Mouse (Mus musculus) CD8-positive naive resting alpha-beta T cell, adult 2 months (primary cell): ENCODE data around the gene Mdm2.

Source experiments
- DNase-seq, 2 experiments: peaks; one replicate each; pipeline ENCODE4 v3.0.0; 2022; ENCODE audit warnings: low read depth in 2 of 2, low spot score in 2 of 2

Gene Mdm2

GRCm38 (mm10) chr10:117685171-117685848 is 25.2 kb downstream of the Mdm2 start:
- DNase-seq = no peak

- DNase-seq = no peak
These were observed 26.0 kb downstream of the Mdm2 start for GRCm38 (mm10) chr10:117684298-117685170.

- DNase-seq = no peak
These were observed 26.9 kb downstream of the Mdm2 start for GRCm38 (mm10) chr10:117683734-117684037.

GRCm38 (mm10) chr10:117682858-117683733 is 27.5 kb downstream of the Mdm2 start:
- no peak for DNase-seq

GRCm38 (mm10) chr10:117681999-117682857 is 28.3 kb downstream of the Mdm2 start:
- no peak for DNase-seq

- no peak for DNase-seq
These were observed 29.0 kb downstream of the Mdm2 start for GRCm38 (mm10) chr10:117681543-117681942.

- no peak for DNase-seq
These were observed 29.6 kb downstream of the Mdm2 start for GRCm38 (mm10) chr10:117680868-117681513.

GRCm38 (mm10) chr10:117679963-117680473 is 30.5 kb downstream of the Mdm2 start:
- no peak for DNase-seq

- DNase-seq = no peak
These were observed 31.4 kb downstream of the Mdm2 start for GRCm38 (mm10) chr10:117679029-117679686.

- DNase-seq = no peak
These were observed 32.2 kb downstream of the Mdm2 start for GRCm38 (mm10) chr10:117678357-117678756.

GRCm38 (mm10) chr10:117677494-117678236 is 32.9 kb downstream of the Mdm2 start:
- DNase-seq = no peak

GRCm38 (mm10) chr10:117676644-117677313 is 33.8 kb downstream of the Mdm2 start:
- peak in 1 of 2 experiments; percentile 39 for DNase-seq

- DNase-seq = no peak
These were observed 34.4 kb downstream of the Mdm2 start for GRCm38 (mm10) chr10:117676036-117676643.

- DNase-seq = peak; percentile 63 to 79
These were observed 35.2 kb downstream of the Mdm2 start for GRCm38 (mm10) chr10:117675096-117676035.

- no peak for DNase-seq
These were observed 36.1 kb downstream of the Mdm2 start for GRCm38 (mm10) chr10:117674359-117675019.

GRCm38 (mm10) chr10:117673913-117674312 is 36.6 kb downstream of the Mdm2 start:
- no peak for DNase-seq
